Mouse (Mus musculus): Measurements from ENCODE around the gene Phkb. TPM values are rescaled to one million over a fixed set of nuclear protein-coding genes. Genes with fewer than 3 reads are reported as not detected.
A peak's percentile ranks its signal among the peaks of the same experiment; 100 is the strongest.
"Not testable (repeated sequence)": the region's sequence is repeated elsewhere in the genome, so short reads cannot be mapped to it uniquely, and the experiment has no call there.

The Phkb gene
- 33.7 and 53.0 TPM in 2 replicates for total RNA-seq (2017)

GRCm38 (mm10) chr8:85840657-85841488, at the start of gene Phkb, which contains the start of gene Itfg1:
TSS of gene Phkb (plus strand) at chr8:85840959.
TSS of gene Itfg1 (minus strand) at chr8:85840921.
- ATAC-seq (replicated peaks in 1 of 2; ENCODE audit: insufficient read depth in 1 of 2, low FRiP score in 2 of 2, low TSS enrichment in 1 of 2, low read depth in 1 of 2, poor library complexity in 2 of 2, severe bottlenecking in 2 of 2) = peak; percentile 69 to 82

- ATAC-seq (replicated peaks in 1 of 2; ENCODE audit: insufficient read depth in 1 of 2, low FRiP score in 2 of 2, low TSS enrichment in 1 of 2, low read depth in 1 of 2, poor library complexity in 2 of 2, severe bottlenecking in 2 of 2) = not testable (repeated sequence)
Measured at GRCm38 (mm10) chr8:85796392-85796791, 44.4 kb upstream of the Phkb start.

- 0 out of 4 replicates have a peak, but pooled peaks of 1 of the 2 experiments have one; percentile 25 for ATAC-seq (replicated peaks in 1 of 2; ENCODE audit: insufficient read depth in 1 of 2, low FRiP score in 2 of 2, low TSS enrichment in 1 of 2, low read depth in 1 of 2, poor library complexity in 2 of 2, severe bottlenecking in 2 of 2)
Measured at GRCm38 (mm10) chr8:85800164-85800563, 40.6 kb upstream of the Phkb start.

- ATAC-seq (replicated peaks in 1 of 2; ENCODE audit: insufficient read depth in 1 of 2, low FRiP score in 2 of 2, low TSS enrichment in 1 of 2, low read depth in 1 of 2, poor library complexity in 2 of 2, severe bottlenecking in 2 of 2) = no peak
Measured at GRCm38 (mm10) chr8:85801408-85801807, 39.4 kb upstream of the Phkb start.

- no peak for ATAC-seq (replicated peaks in 1 of 2; ENCODE audit: insufficient read depth in 1 of 2, low FRiP score in 2 of 2, low TSS enrichment in 1 of 2, low read depth in 1 of 2, poor library complexity in 2 of 2, severe bottlenecking in 2 of 2)
Measured at GRCm38 (mm10) chr8:85813621-85814020, 27.1 kb upstream of the Phkb start.

DNA sequence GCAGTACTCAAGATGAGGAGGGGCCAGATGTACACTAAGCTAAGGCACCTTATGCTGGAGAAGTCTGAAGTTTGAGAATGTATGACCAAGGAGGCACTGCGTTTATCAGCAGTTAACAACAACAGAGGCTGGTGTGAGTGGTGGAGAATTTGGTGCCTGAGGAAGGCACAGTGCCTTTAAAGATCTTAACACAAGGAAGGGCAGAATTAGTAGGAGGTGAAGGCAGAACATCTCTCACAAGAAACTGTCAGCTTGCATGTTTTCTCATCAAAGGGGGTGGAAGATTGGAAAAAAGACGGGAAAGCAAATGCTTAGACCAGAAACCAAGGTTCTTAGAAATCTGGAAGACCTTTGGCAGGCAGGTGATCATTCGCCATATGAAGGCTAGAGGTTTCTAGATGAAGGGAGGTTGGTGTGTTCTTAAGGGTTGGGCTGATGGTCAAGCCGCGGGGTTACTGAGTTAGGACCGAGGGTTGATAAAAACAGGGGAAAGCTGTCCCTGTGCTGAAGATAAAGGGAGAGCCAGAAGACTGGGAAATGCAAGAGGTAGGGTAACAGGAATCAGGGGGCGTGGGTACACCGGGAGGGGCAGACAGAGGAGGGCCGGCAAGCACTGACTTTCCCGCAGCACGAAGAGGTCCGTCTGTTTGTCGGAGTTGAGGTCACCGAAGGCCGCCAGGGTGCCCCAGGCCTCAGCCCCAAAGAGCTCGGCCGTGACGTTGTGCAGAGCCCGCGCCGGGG, 673 bp upstream of the Phkb start:
- no peak; a peak in 1 of 4 replicates for ATAC-seq (replicated peaks in 1 of 2; ENCODE audit: insufficient read depth in 1 of 2, low FRiP score in 2 of 2, low TSS enrichment in 1 of 2, low read depth in 1 of 2, poor library complexity in 2 of 2, severe bottlenecking in 2 of 2)

DNA sequence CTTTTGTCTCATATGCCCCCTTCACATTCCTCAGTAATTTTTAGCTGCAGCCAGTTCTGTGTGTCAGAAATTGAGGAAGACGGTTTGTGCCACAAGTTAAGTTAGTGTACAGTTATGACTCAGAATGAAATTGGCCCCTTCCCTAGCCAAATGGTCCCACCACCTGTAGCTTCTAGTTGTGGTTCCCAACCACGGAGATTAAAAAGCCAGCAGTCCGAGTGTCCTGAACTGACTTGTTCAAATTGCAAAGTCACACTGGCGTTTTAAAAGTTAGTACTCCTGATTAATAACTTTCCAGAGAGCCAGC, 683 bp downstream of the Phkb start:
- ATAC-seq (replicated peaks in 1 of 2; ENCODE audit: insufficient read depth in 1 of 2, low FRiP score in 2 of 2, low TSS enrichment in 1 of 2, low read depth in 1 of 2, poor library complexity in 2 of 2, severe bottlenecking in 2 of 2) = peak; percentile 51 to 70; a peak in 3 of 4 replicates

DNA sequence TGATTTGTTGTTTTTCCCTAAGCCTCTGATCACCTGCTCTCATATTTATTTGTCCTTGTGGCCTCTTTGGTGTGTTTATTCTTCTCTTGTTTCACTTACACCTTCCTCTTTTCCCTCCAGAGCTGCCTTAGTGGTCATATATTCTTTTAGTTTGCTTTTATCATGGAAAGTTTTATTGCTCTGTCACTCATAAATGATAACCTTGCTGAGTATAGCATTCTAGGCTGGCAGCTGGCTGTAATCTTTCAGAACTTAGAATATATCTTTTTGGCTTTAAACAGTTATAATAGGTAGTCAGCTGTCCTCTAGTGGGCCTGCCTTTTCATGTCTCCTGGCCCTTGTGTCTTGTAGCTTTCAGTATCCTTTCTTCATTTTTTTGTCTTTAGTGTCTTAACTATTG, 5.1 kb downstream of the Phkb start:
- no peak for ATAC-seq (replicated peaks in 1 of 2; ENCODE audit: insufficient read depth in 1 of 2, low FRiP score in 2 of 2, low TSS enrichment in 1 of 2, low read depth in 1 of 2, poor library complexity in 2 of 2, severe bottlenecking in 2 of 2)

DNA sequence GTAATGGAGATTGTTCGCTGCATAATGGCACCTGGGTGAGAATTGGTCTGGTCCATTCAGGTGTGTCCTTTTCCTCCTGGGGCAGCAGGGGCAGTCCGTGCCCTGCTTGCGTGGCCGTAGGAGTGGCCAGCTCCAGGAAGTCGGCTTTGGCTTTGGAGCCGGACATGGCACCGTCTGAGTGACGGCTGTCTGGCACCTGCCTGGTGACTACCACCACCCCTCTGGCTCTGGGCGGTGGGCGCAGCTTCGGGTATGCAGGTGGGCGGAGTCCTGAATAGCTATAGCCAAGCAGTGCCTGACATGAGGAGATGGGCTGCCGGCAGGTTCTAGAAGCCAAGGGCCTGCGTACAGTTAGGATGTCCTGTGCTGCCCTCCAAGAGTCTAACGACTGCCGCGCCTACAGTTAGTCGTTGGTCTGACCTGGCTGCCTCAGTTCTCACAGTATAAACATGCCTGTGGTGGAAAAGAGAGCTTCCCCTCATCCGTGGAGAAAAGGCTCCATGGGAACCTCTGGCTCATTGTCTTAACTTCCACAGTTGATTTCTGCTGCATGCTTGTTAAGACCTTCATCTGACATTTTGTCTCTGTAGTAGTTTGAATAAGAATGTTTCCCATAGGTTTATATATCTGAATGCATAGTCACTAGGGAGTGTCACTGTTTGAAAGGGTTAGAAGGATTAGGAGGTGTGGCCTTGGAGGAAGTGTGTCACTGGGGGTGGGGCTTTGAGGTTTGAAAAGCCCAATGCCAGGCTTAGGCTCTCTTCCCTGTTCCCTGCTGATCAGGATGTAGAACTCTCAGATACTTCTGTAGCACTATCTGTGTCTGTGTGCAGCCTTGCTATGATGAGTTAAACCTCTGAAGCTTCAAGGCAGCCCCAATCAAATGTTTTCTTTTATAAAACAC, 13.7 kb downstream of the Phkb start:
- ATAC-seq (replicated peaks in 1 of 2; ENCODE audit: insufficient read depth in 1 of 2, low FRiP score in 2 of 2, low TSS enrichment in 1 of 2, low read depth in 1 of 2, poor library complexity in 2 of 2, severe bottlenecking in 2 of 2) = no peak

DNA sequence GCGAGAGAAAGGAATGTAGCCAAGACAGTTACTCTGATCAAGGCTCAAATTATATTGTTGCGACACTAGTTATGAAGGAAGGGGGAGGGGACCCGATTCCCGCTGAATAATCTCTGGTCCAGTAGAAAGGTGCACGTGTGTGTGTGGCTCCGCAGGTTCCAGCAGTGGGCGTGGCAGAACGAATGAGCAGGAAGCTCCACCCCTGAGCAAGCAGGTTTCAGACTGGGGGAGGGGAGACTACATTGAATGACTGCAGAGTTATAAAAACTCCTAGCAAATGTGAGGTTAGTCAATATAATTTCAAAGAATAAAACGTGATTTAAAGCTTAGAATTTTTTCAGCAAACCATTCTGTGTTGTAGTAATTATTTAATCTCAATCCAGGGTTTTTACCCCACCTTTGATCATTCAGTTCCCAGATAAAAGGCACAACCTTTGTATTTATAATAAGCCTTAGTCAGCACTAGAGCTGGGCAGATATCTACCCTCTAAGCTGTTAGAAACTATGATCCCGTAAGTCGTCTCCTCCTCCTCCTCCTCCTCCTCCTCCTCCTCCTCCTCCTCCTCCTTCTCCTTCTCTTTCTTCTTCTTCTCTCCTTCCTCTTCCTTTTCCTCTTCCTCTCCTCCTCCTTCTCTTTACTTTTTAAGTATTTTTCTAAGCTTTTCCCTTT, 16.6 kb downstream of the Phkb start:
- not testable (repeated sequence) for ATAC-seq (replicated peaks in 1 of 2; ENCODE audit: insufficient read depth in 1 of 2, low FRiP score in 2 of 2, low TSS enrichment in 1 of 2, low read depth in 1 of 2, poor library complexity in 2 of 2, severe bottlenecking in 2 of 2)

DNA sequence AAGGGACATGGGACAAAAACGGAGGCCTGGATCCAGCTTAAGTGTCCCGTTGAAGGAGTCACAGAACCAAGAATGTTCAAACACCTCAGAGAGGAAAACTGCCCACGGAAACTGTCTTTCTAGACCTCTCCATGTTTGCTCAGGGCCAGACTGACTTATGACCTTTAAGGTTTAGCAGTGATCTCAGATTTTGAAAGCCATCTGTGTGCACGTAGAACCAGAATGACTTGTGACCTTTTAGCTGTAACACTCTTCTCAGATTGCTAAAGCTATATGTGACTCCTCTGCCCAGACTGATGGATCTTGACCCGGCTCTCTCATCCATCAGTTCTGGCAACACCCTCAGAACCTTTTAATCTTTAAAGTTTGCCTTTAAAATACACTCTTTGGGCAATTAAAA, 19.9 kb downstream of the Phkb start:
- ATAC-seq (replicated peaks in 1 of 2; ENCODE audit: insufficient read depth in 1 of 2, low FRiP score in 2 of 2, low TSS enrichment in 1 of 2, low read depth in 1 of 2, poor library complexity in 2 of 2, severe bottlenecking in 2 of 2) = no peak

DNA sequence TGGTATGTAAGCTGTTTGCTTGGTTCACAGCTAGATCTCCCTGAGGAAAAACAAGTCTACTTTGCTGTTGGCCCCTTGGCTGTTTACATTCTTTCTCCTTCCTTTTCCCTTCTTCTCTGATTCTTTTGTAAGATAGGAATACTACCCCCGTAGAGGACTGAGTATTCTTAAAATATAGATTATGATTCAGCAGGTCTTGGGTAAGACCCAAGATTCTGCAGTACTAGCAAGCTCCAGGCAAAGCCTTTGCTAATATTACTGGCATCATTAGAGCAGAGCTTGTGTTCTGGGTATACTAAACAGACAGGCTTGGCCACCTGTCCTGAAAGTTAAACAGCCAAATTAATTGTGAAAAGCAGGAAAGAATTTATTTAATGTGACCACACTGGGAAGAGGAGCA, 21.6 kb downstream of the Phkb start:
- no peak for ATAC-seq (replicated peaks in 1 of 2; ENCODE audit: insufficient read depth in 1 of 2, low FRiP score in 2 of 2, low TSS enrichment in 1 of 2, low read depth in 1 of 2, poor library complexity in 2 of 2, severe bottlenecking in 2 of 2)

DNA sequence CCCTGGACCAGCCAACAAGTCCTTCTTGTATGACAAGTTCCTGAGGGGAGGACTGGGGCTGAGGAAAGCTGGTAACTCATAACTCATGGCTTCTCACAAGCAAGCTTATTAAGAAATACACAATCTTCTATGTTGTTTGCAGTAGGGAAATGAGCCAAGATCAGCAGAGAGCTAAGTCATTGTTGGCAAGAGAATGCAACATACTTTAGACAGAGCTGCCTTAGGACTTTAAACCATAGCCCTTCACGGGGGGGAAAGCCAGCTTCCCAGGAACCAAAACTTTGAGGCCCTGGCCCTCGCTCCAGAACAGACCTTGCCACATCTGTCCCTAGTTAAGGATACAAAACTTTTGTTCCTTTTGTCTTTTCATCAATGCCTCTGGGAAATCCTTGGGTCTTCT, 30.9 kb downstream of the Phkb start:
- peak in 1 of 2 experiments; percentile 49; a peak in 2 of 4 replicates for ATAC-seq (replicated peaks in 1 of 2; ENCODE audit: insufficient read depth in 1 of 2, low FRiP score in 2 of 2, low TSS enrichment in 1 of 2, low read depth in 1 of 2, poor library complexity in 2 of 2, severe bottlenecking in 2 of 2)

- ATAC-seq (replicated peaks in 1 of 2; ENCODE audit: insufficient read depth in 1 of 2, low FRiP score in 2 of 2, low TSS enrichment in 1 of 2, low read depth in 1 of 2, poor library complexity in 2 of 2, severe bottlenecking in 2 of 2) = no peak
Measured at GRCm38 (mm10) chr8:85877976-85878375, 37.2 kb downstream of the Phkb start.

- no peak for ATAC-seq (replicated peaks in 1 of 2; ENCODE audit: insufficient read depth in 1 of 2, low FRiP score in 2 of 2, low TSS enrichment in 1 of 2, low read depth in 1 of 2, poor library complexity in 2 of 2, severe bottlenecking in 2 of 2)
Measured at GRCm38 (mm10) chr8:85879624-85880023, 38.9 kb downstream of the Phkb start.

GRCm38 (mm10) chr8:85884811-85885210, 44.1 kb downstream of the Phkb start:
- no peak for ATAC-seq (replicated peaks in 1 of 2; ENCODE audit: insufficient read depth in 1 of 2, low FRiP score in 2 of 2, low TSS enrichment in 1 of 2, low read depth in 1 of 2, poor library complexity in 2 of 2, severe bottlenecking in 2 of 2)

GRCm38 (mm10) chr8:85897636-85898035, 56.9 kb downstream of the Phkb start:
- no peak for ATAC-seq (replicated peaks in 1 of 2; ENCODE audit: insufficient read depth in 1 of 2, low FRiP score in 2 of 2, low TSS enrichment in 1 of 2, low read depth in 1 of 2, poor library complexity in 2 of 2, severe bottlenecking in 2 of 2)

Data from hematopoietic stem cell, adult 5-6 weeks (primary cell).